Mouse (Mus musculus) 3134 (cell line): ENCODE results near the gene Mdm2.
"Not testable (repeated sequence)": the region's sequence is repeated elsewhere in the genome, so short reads cannot be mapped to it uniquely, and the experiment has no call there.

Source experiments
- DNase-seq: peaks from one replicate; pipeline ENCODE4 v3.0.0-alpha.2; 2011; ENCODE audit warnings: low spot score; ENCODE audit not compliant: insufficient read length; ENCODE audit errors: extremely low read depth

Mdm2 gene

GRCm38 (mm10) chr10:117710604-117711141 is at the start of gene Mdm2:
Gene Mdm2, minus strand, starts transcription at chr10:117710758.
- peak; percentile 95 for DNase-seq

GRCm38 (mm10) chr10:117759844-117760630 is 49.5 kb upstream of the Mdm2 start:
- no peak for DNase-seq

GRCm38 (mm10) chr10:117758749-117759727 is 48.5 kb upstream of the Mdm2 start:
- DNase-seq: no peak

GRCm38 (mm10) chr10:117758344-117758743 is 47.8 kb upstream of the Mdm2 start:
- DNase-seq: not testable (repeated sequence)

GRCm38 (mm10) chr10:117757796-117758342 is 47.3 kb upstream of the Mdm2 start:
- no peak for DNase-seq

GRCm38 (mm10) chr10:117757259-117757658 is 46.7 kb upstream of the Mdm2 start:
- no peak for DNase-seq

- DNase-seq: no peak
These were observed 46.2 kb upstream of the Mdm2 start for GRCm38 (mm10) chr10:117756784-117757183.

GRCm38 (mm10) chr10:117755799-117756467 is 45.4 kb upstream of the Mdm2 start:
- DNase-seq: no peak

- DNase-seq: no peak
These were observed 44.7 kb upstream of the Mdm2 start for GRCm38 (mm10) chr10:117755086-117755798.

- no peak for DNase-seq
These were observed 44.0 kb upstream of the Mdm2 start for GRCm38 (mm10) chr10:117754609-117754940.

GRCm38 (mm10) chr10:117753711-117754608 is 43.4 kb upstream of the Mdm2 start:
- DNase-seq: no peak

- no peak for DNase-seq
These were observed 42.5 kb upstream of the Mdm2 start for GRCm38 (mm10) chr10:117752851-117753647.

- DNase-seq: no peak
These were observed 41.8 kb upstream of the Mdm2 start for GRCm38 (mm10) chr10:117752304-117752821.

GRCm38 (mm10) chr10:117751744-117752143 is 41.2 kb upstream of the Mdm2 start:
- DNase-seq: no peak

- no peak for DNase-seq
These were observed 40.7 kb upstream of the Mdm2 start for GRCm38 (mm10) chr10:117751282-117751610.

- DNase-seq: no peak
These were observed 40.1 kb upstream of the Mdm2 start for GRCm38 (mm10) chr10:117750529-117751281.

GRCm38 (mm10) chr10:117749787-117750343 is 39.3 kb upstream of the Mdm2 start:
- DNase-seq: no peak
